Mouse (Mus musculus) 416B (cell line): Measurements from ENCODE around the gene Necap2.

Experiments
- DNase-seq: peaks from one replicate; pipeline ENCODE4 v3.0.0; 2011; ENCODE audit warnings: low read depth

The Necap2 gene

DNA sequence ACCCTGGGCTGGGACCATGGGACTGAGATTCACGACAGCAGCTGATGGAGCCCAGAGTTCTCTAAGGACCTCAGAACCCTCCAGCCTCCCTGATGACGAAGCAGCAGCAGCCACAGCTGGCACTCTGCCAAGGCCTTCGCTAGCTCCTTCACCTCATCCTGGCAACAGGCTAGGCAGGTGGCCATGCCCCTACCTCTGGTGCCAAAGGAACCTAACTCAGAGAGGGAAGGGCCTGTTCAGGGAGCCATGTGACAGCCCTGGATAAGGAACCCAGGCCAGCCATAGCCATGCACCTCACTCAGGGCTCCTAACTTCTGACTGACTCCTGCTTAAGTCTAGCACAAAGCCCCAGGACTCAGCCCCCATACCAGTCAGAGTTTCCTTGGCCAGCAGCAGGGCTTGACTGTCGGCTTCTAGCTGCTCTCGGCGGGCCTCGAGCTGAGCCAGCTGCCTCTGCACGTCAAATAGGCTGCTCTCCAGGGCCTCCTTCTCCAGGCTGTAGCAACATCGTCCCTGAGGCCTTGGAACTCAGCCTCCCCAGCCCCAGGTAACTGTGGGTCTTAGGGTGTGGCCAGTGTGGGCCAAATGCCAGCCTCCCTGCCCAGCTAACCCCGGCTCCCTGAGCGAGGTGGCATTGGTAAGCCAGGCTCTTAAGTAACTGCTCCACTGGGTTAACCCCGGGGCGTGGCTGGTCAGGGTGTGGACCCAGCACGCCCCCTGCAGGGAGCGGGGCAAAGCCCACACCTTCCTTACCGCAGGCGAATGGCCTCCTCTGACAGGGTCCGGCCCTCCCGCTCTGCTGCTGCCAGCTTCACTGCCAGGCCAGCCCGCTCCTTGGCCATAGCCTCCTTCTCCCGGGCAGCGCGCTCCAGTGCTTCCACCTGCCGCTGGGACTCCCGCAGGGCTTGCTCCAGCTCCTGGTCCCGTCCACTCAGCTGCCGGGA lies 44.3 kb downstream of the Necap2 start:
- peak; percentile 53 for DNase-seq

DNA sequence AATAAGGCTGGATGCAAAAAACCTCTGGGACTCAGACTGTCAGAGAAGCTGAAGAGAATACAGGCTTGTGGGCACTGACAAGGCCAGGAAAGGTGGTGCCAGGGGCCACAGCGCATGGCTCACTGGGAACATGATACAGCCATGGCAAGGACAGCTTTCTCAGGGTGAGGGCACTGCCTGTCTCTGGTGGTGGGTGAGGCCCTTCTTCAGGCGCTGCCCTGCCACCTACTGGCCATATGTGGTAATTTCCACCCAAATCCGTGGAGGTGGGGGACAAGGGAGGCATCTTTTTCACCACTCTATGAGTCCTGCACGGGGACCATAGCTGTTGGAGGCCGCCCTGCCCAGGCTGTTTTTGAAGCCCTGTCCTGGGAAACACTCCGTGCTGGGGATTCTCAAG lies 46.4 kb downstream of the Necap2 start:
- peak; percentile 85 for DNase-seq

DNA sequence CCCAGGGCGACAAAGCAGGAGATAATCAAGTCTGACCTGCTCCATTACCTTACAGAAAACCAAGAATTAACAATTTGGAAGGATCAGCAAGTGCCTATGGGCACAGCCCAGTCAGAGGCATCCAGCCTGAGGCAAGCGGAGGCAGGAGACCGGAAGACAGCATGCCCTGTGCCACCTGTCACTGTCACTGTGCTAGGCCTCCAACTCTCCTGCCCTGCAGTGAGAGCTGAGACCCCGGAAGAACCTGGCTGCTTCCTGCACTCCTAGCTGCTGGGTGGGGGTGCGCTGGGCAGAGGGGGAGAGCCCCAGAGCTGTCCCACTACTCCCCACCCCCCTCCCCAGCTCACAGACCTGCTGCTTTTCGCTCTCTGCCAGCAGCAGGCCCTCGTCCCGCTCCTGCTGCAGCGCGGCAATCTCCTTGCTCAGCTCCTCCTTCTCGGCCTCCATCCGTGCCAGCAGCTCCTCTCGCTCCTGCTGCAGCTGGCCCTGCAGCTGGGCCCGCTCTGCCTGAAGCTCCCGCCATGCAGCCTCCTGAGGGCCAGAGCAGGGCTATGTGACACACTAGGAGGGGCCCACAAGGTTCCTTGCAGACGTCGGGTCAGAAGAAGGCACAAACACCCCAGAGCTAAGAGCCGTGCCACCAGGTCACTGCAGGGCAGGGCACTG lies 47.5 kb downstream of the Necap2 start:
- no peak for DNase-seq

DNA sequence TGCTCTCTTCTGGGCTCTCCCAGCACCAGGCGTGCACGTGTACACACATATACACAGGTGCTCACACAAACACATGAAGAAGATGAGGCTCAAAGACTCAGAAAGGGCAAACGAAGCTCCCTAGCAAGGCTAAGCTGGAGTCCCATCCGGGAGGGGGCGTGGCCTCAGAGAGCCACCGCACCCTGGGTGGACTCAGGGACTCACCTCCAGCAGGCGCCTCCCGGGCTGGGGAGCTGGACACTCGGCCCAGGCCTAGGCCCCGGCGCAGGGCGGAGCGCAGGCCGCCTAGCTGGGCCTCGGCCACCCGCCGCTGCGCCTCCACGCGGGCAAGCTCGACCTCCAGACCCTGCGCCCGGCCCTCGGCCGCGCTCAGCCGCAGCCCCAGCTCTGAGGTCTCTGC lies 53.2 kb downstream of the Necap2 start:
- DNase-seq: no peak

DNA sequence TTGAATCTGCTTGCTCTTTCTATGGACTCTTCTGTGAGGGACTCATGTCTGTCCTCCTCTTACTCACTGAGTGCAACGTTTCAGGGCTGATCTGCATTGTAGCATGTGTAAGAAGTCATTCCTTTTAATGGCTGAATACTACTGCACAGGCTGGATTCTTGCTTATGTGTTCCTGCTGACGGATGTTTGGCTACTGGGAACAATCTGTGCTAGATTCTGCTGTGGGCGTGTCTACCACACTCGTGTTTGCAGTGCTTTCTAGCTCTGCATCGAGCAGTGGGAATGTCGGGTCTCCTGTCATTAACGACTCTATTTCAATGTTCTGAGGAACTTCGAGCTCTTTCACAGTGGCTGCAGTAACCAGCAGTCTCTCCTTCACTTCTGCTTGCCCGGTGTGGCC lies 54.1 kb downstream of the Necap2 start:
- DNase-seq: no peak

DNA sequence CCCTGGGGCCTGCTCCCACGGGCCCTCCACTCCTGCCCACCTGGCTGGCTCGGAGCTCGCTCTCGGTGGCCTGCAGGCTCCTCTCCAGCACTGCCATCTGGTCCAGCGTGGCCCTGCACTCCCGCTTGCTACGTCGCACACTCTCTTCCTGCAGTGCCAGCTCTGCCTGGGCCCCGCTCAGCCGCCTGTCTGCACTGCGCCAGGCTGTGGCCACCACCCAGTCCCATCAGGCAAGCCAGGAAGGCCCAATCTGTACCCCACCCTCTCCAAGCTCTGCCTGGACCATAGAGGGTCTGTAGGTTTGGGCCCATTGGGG lies 56.6 kb downstream of the Necap2 start:
- no peak for DNase-seq

DNA sequence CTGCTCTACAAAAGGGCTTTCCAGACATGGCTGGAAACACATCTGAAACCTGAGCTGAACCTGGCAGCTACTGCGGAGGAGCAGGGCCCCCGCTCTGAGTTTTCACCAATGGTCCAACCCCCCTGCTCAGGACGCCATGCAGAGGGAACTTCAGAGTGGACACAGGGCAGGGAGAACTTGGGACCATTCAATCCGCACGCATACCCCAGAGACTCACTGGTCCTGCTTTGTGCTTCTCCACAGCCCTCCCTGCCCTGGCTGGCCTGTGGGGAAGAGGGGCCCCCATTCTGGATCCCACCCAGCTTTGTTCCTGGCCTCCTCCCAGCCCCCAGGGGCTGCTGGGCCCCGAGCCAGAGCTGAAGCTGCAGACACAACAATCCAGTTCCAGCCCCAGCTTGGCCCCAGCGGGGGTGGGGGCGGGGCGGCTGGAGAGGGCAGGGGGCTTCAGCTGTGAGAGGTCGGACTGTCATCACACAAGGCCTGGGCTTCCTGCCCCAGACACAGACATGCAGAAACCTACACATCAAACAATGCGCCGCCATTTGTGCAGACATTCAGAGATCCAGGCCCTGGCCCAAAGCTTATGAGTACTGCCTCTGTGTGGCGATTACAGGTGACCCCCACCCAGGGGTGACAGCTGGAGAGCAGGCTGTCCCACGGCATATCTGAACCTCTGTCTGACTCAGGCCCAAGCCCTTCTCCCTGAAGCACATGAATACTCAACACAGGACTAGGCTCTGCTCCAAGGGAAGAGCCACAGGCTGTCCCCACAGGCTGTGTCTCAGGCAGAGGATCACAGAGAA lies 57.1 kb downstream of the Necap2 start:
- no peak for DNase-seq

DNA sequence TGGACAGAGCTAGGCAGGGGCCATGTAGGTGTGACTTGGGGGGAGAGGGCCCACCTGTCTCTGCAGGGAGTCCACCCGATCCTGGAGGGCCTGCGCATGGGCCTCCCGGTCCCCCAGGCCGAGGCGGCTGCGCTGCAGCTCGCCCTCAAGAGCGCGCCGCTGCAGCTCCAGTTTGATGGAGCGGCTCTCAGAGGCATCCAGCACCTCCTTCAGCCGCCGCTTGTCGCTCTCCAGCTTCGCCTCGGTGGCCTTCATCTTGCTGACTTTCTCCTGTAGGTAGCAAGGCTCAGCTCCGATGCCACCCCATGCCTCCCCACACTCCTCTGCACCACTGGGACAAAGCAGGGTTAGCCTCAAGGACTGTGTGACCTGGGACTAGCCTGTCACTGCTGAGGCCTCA lies 57.9 kb downstream of the Necap2 start:
- DNase-seq: no peak

DNA sequence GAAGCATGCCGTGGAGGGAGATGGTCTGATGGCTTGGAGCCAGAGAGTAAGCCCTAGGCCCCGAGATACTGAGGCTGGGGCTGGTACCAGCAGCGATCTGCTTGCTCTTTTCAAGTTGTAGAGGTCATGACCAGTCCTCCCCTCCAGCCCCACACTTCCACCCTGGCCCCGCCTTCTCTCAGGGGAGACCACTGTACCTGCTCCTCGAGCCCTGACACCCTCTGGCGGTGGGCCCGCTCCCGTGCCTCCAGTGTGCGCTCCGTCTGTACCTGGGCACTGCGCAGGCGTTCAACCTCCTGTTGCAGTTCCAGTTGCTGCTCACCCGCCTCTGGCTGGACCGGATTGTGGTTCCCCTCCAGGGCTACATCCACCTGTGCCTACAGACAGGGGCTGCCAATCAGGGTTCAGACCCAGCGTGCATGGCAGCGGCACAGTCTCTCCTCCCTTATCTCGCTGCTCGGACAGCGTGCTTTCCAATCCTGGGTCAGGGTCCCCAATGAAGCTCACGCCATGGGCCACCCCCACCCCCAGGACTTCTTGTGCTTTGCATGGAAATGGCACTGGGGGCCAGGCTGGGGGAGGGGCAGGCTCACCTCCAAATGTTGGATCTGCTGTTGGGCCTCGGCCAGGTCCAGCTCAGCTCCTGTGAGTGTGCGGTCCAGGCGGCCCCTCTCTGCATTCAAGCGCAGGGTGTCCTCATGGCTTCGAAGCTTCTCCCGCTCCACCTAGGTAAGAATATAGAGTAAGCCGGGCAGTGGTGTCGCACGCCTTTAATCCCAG lies 60.3 kb downstream of the Necap2 start:
- no peak for DNase-seq
